Mouse (Mus musculus): ENCODE measurements around the gene Rab11b.

Gene Rab11b

GRCm38 (mm10) chr17:33713271-33713670 is 47.1 kb downstream of the Rab11b start:
- DNase-seq, result no peak

- no peak for DNase-seq
Measured at GRCm38 (mm10) chr17:33709834-33710233, 50.5 kb downstream of the Rab11b start.

- no peak for DNase-seq
Measured at GRCm38 (mm10) chr17:33703091-33703490, 57.2 kb downstream of the Rab11b start.

GRCm38 (mm10) chr17:33702178-33702577 is 58.2 kb downstream of the Rab11b start:
- no peak for DNase-seq

- no peak for DNase-seq
Measured at GRCm38 (mm10) chr17:33695471-33695870, 64.9 kb downstream of the Rab11b start.

Data from right cerebral cortex, postnatal 14 days (tissue).